Mouse (Mus musculus) hindbrain, postnatal 0 days (tissue): ENCODE results near the gene Rmnd5a. TPM values are rescaled to one million over a fixed set of nuclear protein-coding genes. Genes with fewer than 3 reads are reported as not detected.

Experiments
- ATAC-seq: fragments of 200-750 bp; cut with Nextera tagmentation; 2 replicates; pipeline ENCODE4 v1.8.0; 2017; ENCODE audit warnings: mild to moderate bottlenecking, moderate TSS enrichment, moderate library complexity
- DNase-seq: peaks from one replicate; pipeline ENCODE4 v3.0.0-alpha.2; 2015; ENCODE audit warnings: low spot score
- H3K27ac ChIP-seq: fragments of 300-500 bp; sonication (generic); 2 replicates; pipeline ENCODE4 v1.5.1; 2014; ENCODE audit warnings: mild to moderate bottlenecking
- H3K27me3 ChIP-seq: fragments of 300-500 bp; sonication (generic); 2 replicates; pipeline ENCODE4 v1.6.1; 2014; ENCODE audit warnings: low read length, mixed read lengths; ENCODE audit not compliant: insufficient read depth
- H3K36me3 ChIP-seq: fragments of 300-500 bp; sonication (generic); 2 replicates; pipeline ENCODE4 v1.6.1; 2014; ENCODE audit warnings: low read length, mixed read lengths; ENCODE audit not compliant: insufficient read depth
- H3K4me1 ChIP-seq: fragments of 300-500 bp; sonication (generic); 2 replicates; pipeline ENCODE4 v1.6.1; 2014; ENCODE audit warnings: antibody characterized with exemption, low read length, mixed read lengths; ENCODE audit not compliant: insufficient read depth
- H3K4me2 ChIP-seq: fragments of 300-500 bp; sonication (generic); 2 replicates; pipeline ENCODE4 v1.6.1; 2014; ENCODE audit warnings: low read depth, mild to moderate bottlenecking, low read length, moderate library complexity, mixed read lengths
- H3K4me3 ChIP-seq: fragments of 300-500 bp; sonication (generic); 2 replicates; pipeline ENCODE4 v1.5.1; 2014; ENCODE audit warnings: low read length
- H3K9ac ChIP-seq: fragments of 300-500 bp; sonication (generic); replicated peaks from 2 replicates; pipeline ENCODE4 v1.6.1; 2014; ENCODE audit warnings: mild to moderate bottlenecking, low read length, moderate library complexity, mixed read lengths
- H3K9me3 ChIP-seq: fragments of 300-500 bp; sonication (generic); 2 replicates; pipeline ENCODE4 v1.6.1; 2016; ENCODE audit warnings: low read length, mixed read lengths
- CTCF ChIP-seq: IDR thresholded peaks from 2 replicates; pipeline ENCODE4 v1.5.1; 2016; ENCODE audit warnings: antibody characterized with exemption, control low read depth, low read depth
- WGBS: fragments of 180-500 bp; shearing (Covaris S2); extraction: QIAGEN DNeasy Blood & Tissue Kit; methylation state at CpG from one replicate; pipeline ENCODE4 v1.1.7; 2014; 5-methylcytosine and 5-hydroxymethylcytosine counted together
- polyA plus RNA-seq: library from polyadenylated mRNA; unstranded; fragments of >200 nt; fragmentation: Nextera tagmentation; extraction: Ambion mirVana; gene quantifications from 2 replicates; pipeline ENCODE4 v1.2.1, GENCODE M21; 2015
- total RNA-seq: library from RNA; depleted of rRNA; stranded (reverse); fragments of >200 nt; gene quantifications from 2 replicates; pipeline ENCODE4 v1.2.3, GENCODE M21; 2014; rRNA removed

Rmnd5a gene
- total and polyA plus RNA-seq, 2 experiments from 2014 or later, result 8.6 to 44.9 TPM

- H3K4me1 ChIP-seq, result no peaks in the 10 kb centered on the region
- no peaks in the 10 kb centered on the region for H3K27me3 ChIP-seq
- H3K27ac ChIP-seq, result no peak overlapping the region
- ATAC-seq (no peak), DNase-seq (no peak)
- TF ChIP-seq CTCF, result no peak
- H3K9ac ChIP-seq, result no peak overlapping the region
- no peaks in the 10 kb centered on the region for H3K9me3 ChIP-seq
- no peak overlapping the region for H3K4me2 ChIP-seq
- no peak overlapping the region for H3K4me3 ChIP-seq
- no peaks in the 10 kb centered on the region for H3K36me3 ChIP-seq
- 92% methylated on average over 3 of the region's 3 CpGs for WGBS
Measured at GRCm38 (mm10) chr6:71338941-71339340, 101.5 kb downstream of the Rmnd5a start.

Other genes starting within 250 kb of the Rmnd5a start
- gene Fabp1, start 240.8 kb downstream of the Rmnd5a start, total RNA-seq, result not detected in 2 replicates
- gene Fabp1, start 240.8 kb downstream of the Rmnd5a start, polyA plus RNA-seq, result not detected in 2 replicates
- gene Krcc1, start 169.0 kb downstream of the Rmnd5a start, total RNA-seq, result 11.2 and 11.7 TPM in 2 replicates
- gene Krcc1, start 169.0 kb downstream of the Rmnd5a start, polyA plus RNA-seq, result 19.8 and 22.9 TPM in 2 replicates
- 0.89 and 1.6 TPM in 2 replicates for gene Smyd1, start 118.4 kb downstream of the Rmnd5a start, total RNA-seq
- 0.18 and 0.19 TPM in 2 replicates for gene Smyd1, start 118.4 kb downstream of the Rmnd5a start, polyA plus RNA-seq
- not detected in 2 replicates for gene Cd8b1, start 117.8 kb downstream of the Rmnd5a start, total RNA-seq
- gene Cd8b1, start 117.8 kb downstream of the Rmnd5a start, polyA plus RNA-seq, result not detected in 2 replicates
- gene Cd8a, start 67.2 kb downstream of the Rmnd5a start, total RNA-seq, result not detected in 2 replicates
- not detected in 2 replicates for gene Cd8a, start 67.2 kb downstream of the Rmnd5a start, polyA plus RNA-seq
- 27.9 and 30.4 TPM in 2 replicates for gene Rnf103, start 53.3 kb upstream of the Rmnd5a start, total RNA-seq
- 23.2 and 25.5 TPM in 2 replicates for gene Rnf103, start 53.3 kb upstream of the Rmnd5a start, polyA plus RNA-seq
- gene Chmp3, start 103.2 kb upstream of the Rmnd5a start, total RNA-seq, result 42.4 and 43.6 TPM in 2 replicates
- 52.2 and 57.9 TPM in 2 replicates for gene Chmp3, start 103.2 kb upstream of the Rmnd5a start, polyA plus RNA-seq
- gene Kdm3a, start 192.4 kb upstream of the Rmnd5a start, total RNA-seq, result 24.9 and 26.3 TPM in 2 replicates
- gene Kdm3a, start 192.4 kb upstream of the Rmnd5a start, polyA plus RNA-seq, result 17.9 and 21.8 TPM in 2 replicates